Mouse (Mus musculus): Measurements from ENCODE around the gene Dennd2c. TPM values are rescaled to one million over a fixed set of nuclear protein-coding genes. Genes with fewer than 3 reads are reported as not detected.
A peak's percentile ranks its signal among the peaks of the same experiment; 100 is the strongest.

The Dennd2c gene
- polyA plus RNA-seq (2015; fragmentation: Nextera tagmentation; extraction: Ambion mirVana) = 3.0 and 3.7 TPM in 2 replicates

DNA sequence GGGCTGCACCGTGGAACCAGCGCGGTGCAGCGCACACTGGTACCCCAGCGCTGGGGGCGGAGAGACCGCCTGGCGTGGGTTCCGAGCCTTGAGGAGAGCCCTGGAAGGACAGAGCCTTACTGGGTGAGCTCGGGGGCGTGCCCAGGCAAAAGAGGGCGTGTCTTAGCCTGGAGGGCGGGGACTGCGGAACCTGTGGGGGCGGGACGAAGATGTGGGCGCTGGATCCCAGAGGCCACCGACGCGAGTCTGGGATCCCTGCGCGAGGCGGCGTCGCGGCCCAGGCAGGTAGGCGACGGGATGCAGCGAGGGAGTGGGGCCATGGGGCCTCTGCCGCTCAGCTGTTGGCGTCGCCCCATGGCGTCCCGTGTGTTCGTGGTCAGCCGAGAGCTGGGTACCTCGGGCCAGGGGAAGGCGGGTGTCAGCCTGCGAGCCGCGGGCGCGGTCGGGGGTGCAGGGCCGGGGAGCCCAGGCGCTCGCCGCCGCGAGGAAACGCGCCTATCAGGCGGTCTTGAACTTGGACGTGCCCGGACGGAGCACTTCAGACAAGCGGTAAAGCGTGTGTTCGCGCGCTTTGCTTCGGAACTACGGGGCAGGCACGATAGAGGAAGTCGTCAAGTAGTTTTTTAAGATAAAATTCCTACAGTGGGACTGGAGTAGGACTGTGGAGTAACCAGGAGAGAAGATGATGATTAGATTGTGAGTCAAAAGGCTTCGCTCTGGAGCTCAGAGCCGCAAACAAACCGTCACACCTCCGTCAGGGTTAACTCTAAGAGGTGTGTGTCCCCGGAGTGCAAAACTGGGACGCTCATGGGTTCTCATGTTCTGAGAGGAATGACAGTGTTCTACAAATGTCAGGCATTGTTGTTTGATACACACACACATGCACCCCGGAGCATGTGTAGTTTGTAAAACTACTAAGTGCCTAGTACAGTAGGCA is at the start of gene Dennd2c:
TSS of gene Dennd2c (plus strand) at position 151 of the 937 bp plus-strand sequence.
- peak within 1 kb of the TSS; percentile 87 for H3K9ac ChIP-seq
- peak within 1 kb of the TSS; percentile 85 for H3K4me3 ChIP-seq
- H3K9me3 ChIP-seq = no peaks in the 10 kb centered on the region
- ATAC-seq (ENCODE audit: extremely low read depth, insufficient number of reproducible peaks, low FRiP score, low TSS enrichment) = peak; percentile 98
- H3K4me2 ChIP-seq = peak within 1 kb of the TSS; percentile 93
- peak within 1 kb of the TSS; percentile 75 for H3K27ac ChIP-seq (replicated peaks)
- no peaks in the 10 kb centered on the region for H3K27me3 ChIP-seq (replicated peaks)
- peaks cover 14% of the 10 kb centered on the region for H3K4me1 ChIP-seq
- WGBS = under 1% methylated on average over 72 of the region's 72 CpGs
- H3K36me3 ChIP-seq = no peaks in the 10 kb centered on the region

GRCm38 (mm10) chr3:103056016-103056595 is 46.3 kb upstream of the Dennd2c start:
- no peak for ATAC-seq (ENCODE audit: extremely low read depth, insufficient number of reproducible peaks, low FRiP score, low TSS enrichment)
- 85% methylated on average over 5 of the region's 5 CpGs for WGBS
- Histone ChIP-seq H3K27me3 (replicated peaks) (no peaks in the 10 kb centered on the region), H3K4me1 (peaks cover 13% of the 10 kb centered on the region), H3K4me2 (no peak overlapping the region), H3K9me3 (no peaks in the 10 kb centered on the region), H3K36me3 (peaks cover 72% of the 10 kb centered on the region), H3K9ac (no peak overlapping the region), H3K27ac (replicated peaks) (no peak overlapping the region), H3K4me3 (no peak overlapping the region)

GRCm38 (mm10) chr3:103057752-103058151 is 44.7 kb upstream of the Dennd2c start:
- peak; percentile 15; the same call in 1 of the 2 replicates for ATAC-seq (ENCODE audit: extremely low read depth, insufficient number of reproducible peaks, low FRiP score, low TSS enrichment)
- peak overlapping the region; percentile 90 for H3K4me3 ChIP-seq
- peaks cover 72% of the 10 kb centered on the region for H3K36me3 ChIP-seq
- peak overlapping the region; percentile 95 for H3K27ac ChIP-seq (replicated peaks)
- H3K4me1 ChIP-seq = peaks cover 13% of the 10 kb centered on the region
- H3K9ac ChIP-seq = peak overlapping the region; percentile 89
- peak overlapping the region; percentile 89 for H3K4me2 ChIP-seq
- H3K27me3 ChIP-seq (replicated peaks) = no peaks in the 10 kb centered on the region
- H3K9me3 ChIP-seq = no peaks in the 10 kb centered on the region
- 5% methylated on average over 10 of the region's 10 CpGs for WGBS

GRCm38 (mm10) chr3:103058207-103059157 is 43.9 kb upstream of the Dennd2c start, which contains the start of gene Nras:
Gene Nras, plus strand, starts transcription at chr3:103058285.
- Histone ChIP-seq H3K4me2 (peak within 1 kb of the TSS; percentile 89), H3K9ac (peak within 1 kb of the TSS; percentile 89), H3K36me3 (peaks cover 73% of the 10 kb centered on the region), H3K27ac (replicated peaks) (peak within 1 kb of the TSS; percentile 95), H3K27me3 (replicated peaks) (no peaks in the 10 kb centered on the region), H3K4me1 (peaks cover 13% of the 10 kb centered on the region), H3K9me3 (no peaks in the 10 kb centered on the region), H3K4me3 (peak within 1 kb of the TSS; percentile 90)
- 3% methylated on average over 46 of the region's 46 CpGs for WGBS
- peak; percentile 97 for ATAC-seq (ENCODE audit: extremely low read depth, insufficient number of reproducible peaks, low FRiP score, low TSS enrichment)

DNA sequence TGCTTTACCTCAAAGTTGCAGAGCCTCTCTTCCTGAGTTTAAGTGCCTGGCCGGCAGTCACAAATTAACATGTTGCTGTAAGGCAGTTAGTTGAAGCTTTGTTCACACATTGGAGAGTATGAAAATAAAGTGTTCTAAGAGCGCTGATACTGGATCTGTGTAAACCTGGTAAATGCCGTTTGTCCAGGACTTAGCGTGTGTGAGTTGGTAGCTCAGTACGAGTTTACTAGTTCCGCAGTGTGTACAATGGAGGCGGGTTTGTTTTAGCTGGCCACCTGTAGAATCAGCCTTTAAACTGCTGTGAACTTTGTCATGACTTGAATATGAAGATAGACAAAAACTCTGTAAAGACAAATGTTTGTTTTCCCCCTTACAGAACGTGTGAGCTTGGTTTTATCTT is 35.5 kb upstream of the Dennd2c start:
- Histone ChIP-seq H3K27me3 (replicated peaks) (no peaks in the 10 kb centered on the region), H3K4me3 (no peak overlapping the region), H3K9ac (no peak overlapping the region), H3K9me3 (no peaks in the 10 kb centered on the region), H3K36me3 (peaks cover 75% of the 10 kb centered on the region), H3K27ac (replicated peaks) (no peak overlapping the region), H3K4me1 (no peaks in the 10 kb centered on the region), H3K4me2 (no peak overlapping the region)
- WGBS = 93% methylated on average over 8 of the region's 8 CpGs
- ATAC-seq (ENCODE audit: extremely low read depth, insufficient number of reproducible peaks, low FRiP score, low TSS enrichment) = no peak

DNA sequence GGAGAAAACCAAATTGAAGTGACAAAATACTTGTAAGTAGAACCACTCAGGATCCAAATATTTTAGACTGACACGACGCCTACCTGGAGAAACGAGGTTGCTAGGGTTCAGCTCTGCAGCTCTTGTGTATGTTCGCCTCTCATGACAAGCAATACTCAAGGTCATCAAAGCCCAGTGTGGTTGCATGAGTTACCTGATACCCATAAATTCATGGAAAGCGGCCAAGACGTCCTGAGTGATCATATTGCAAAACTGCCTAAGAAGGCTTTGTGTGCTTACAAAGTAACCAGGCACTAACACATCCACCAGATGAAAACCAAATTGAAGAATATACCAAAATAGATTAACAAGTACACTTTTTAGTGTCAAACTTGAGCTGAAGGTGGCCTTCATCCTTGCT is 33.4 kb upstream of the Dennd2c start:
- no peak overlapping the region for H3K4me2 ChIP-seq
- no peak overlapping the region for H3K9ac ChIP-seq
- H3K36me3 ChIP-seq = peaks cover 54% of the 10 kb centered on the region
- ATAC-seq (ENCODE audit: extremely low read depth, insufficient number of reproducible peaks, low FRiP score, low TSS enrichment) = no peak
- no peak overlapping the region for H3K4me3 ChIP-seq
- 0 out of 2 replicates have a peak, but pooled peaks cover 4% of the 10 kb centered on the region for H3K4me1 ChIP-seq
- H3K9me3 ChIP-seq = no peaks in the 10 kb centered on the region
- 91% methylated on average over 6 of the region's 6 CpGs for WGBS
- H3K27me3 ChIP-seq (replicated peaks) = no peaks in the 10 kb centered on the region
- H3K27ac ChIP-seq (replicated peaks) = no peak overlapping the region

DNA sequence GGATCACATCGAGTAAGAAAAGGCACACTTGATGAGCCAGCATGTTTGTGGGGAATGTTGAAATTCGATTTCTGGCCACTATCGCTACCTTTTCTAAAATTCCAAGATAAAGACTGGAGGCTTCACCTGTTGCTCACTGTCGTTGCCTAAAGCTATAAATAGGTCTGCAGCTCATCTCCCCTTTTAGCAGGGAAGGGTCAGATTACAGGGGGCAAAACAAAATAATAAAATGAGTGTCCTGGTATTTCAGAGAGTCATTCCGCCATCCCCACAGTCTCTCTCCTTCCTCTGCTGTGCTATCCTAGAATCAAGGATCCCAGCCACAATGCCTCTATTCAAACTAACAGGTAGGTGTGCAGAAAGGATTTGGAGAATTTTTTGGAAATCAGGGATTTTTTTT is 28.6 kb upstream of the Dennd2c start, which contains the start of gene Ampd1:
TSS of gene Ampd1 (plus strand) at position 244 of the 400 bp plus-strand sequence.
- Histone ChIP-seq H3K9me3 (no peaks in the 10 kb centered on the region), H3K36me3 (peaks cover 7% of the 10 kb centered on the region), H3K27ac (replicated peaks) (no peak within 1 kb of the TSS), H3K4me3 (no peak within 1 kb of the TSS), H3K4me1 (0 out of 2 replicates have a peak, but pooled peaks cover 4% of the 10 kb centered on the region), H3K9ac (no peak within 1 kb of the TSS), H3K4me2 (no peak within 1 kb of the TSS), H3K27me3 (replicated peaks) (no peaks in the 10 kb centered on the region)
- WGBS = 45% methylated on average over 5 of the region's 5 CpGs
- no peak for ATAC-seq (ENCODE audit: extremely low read depth, insufficient number of reproducible peaks, low FRiP score, low TSS enrichment)

- Histone ChIP-seq H3K9me3 (no peaks in the 10 kb centered on the region), H3K36me3 (no peaks in the 10 kb centered on the region), H3K4me2 (no peak overlapping the region), H3K9ac (no peak overlapping the region), H3K4me1 (peaks cover 5% of the 10 kb centered on the region; the same call in 1 of the 2 replicates), H3K27me3 (replicated peaks) (no peaks in the 10 kb centered on the region), H3K27ac (replicated peaks) (no peak overlapping the region), H3K4me3 (no peak overlapping the region)
- 85% methylated on average over 9 of the region's 9 CpGs for WGBS
- no peak for ATAC-seq (ENCODE audit: extremely low read depth, insufficient number of reproducible peaks, low FRiP score, low TSS enrichment)
Measured at GRCm38 (mm10) chr3:103075871-103076270, 26.5 kb upstream of the Dennd2c start.

GRCm38 (mm10) chr3:103076476-103076875 is 25.9 kb upstream of the Dennd2c start:
- Histone ChIP-seq H3K4me2 (no peak overlapping the region), H3K27ac (replicated peaks) (no peak overlapping the region), H3K4me3 (no peak overlapping the region), H3K27me3 (replicated peaks) (no peaks in the 10 kb centered on the region), H3K36me3 (no peaks in the 10 kb centered on the region), H3K4me1 (peaks cover 11% of the 10 kb centered on the region), H3K9ac (no peak overlapping the region), H3K9me3 (no peaks in the 10 kb centered on the region)
- ATAC-seq (ENCODE audit: extremely low read depth, insufficient number of reproducible peaks, low FRiP score, low TSS enrichment) = no peak
- 83% methylated on average over 9 of the region's 9 CpGs for WGBS

DNA sequence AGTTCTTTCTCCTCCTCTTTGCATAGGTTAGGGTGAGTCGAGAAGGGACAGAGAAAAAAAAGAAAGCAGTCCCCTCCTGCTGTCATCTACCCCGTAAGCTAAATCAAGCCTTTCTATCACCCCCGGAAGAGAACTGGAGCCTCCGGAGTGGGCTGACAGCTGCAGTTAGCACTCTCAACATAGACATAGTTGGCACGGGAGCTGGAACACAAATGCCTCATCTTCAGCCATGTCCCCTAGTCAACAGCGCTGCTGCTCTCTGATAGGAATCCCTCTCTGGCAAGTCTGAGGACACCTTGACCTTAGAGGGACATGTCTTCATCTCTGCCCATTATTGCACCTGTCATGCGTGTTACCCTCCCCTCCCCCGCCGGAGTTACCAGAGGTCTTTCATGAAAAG is 23.1 kb upstream of the Dennd2c start:
- H3K4me3 ChIP-seq = no peak overlapping the region
- H3K9me3 ChIP-seq = no peaks in the 10 kb centered on the region
- ATAC-seq (ENCODE audit: extremely low read depth, insufficient number of reproducible peaks, low FRiP score, low TSS enrichment) = no peak
- no peak overlapping the region for H3K27ac ChIP-seq (replicated peaks)
- no peaks in the 10 kb centered on the region for H3K36me3 ChIP-seq
- WGBS = 61% methylated on average over 9 of the region's 9 CpGs
- H3K4me1 ChIP-seq = peaks cover 26% of the 10 kb centered on the region
- H3K27me3 ChIP-seq (replicated peaks) = no peaks in the 10 kb centered on the region
- H3K9ac ChIP-seq = no peak overlapping the region
- H3K4me2 ChIP-seq = no peak overlapping the region

Data from heart, embryonic 13.5 days (tissue).